Mouse (Mus musculus): ENCODE measurements at regions not wholly inside any gene's neighbourhood (a gene's known extent, or its start where the extent isn't known, plus 50 kb on each side); places are given as distances from the start of the nearest gene placed in this dataset.

GRCm38 (mm10) chr5:118334054-118334453 is 89.0 kb downstream of the 2410131K14Rik start:
- Histone ChIP-seq H3K4me3 (no peak overlapping the region), H3K9me3 (no peaks in the 10 kb centered on the region), H3K4me1 (peaks cover 14% of the 10 kb centered on the region), H3K9ac (no peak overlapping the region), H3K4me2 (no peak overlapping the region), H3K27ac (no peak overlapping the region), H3K36me3 (no peaks in the 10 kb centered on the region), H3K27me3 (0 out of 2 replicates have a peak, but pooled peaks cover 4% of the 10 kb centered on the region)
- 93% methylated on average over 2 of the region's 2 CpGs for WGBS
- no peak for ATAC-seq (ENCODE audit: insufficient number of reproducible peaks, insufficient read depth, low FRiP score, low TSS enrichment, low read depth)

DNA sequence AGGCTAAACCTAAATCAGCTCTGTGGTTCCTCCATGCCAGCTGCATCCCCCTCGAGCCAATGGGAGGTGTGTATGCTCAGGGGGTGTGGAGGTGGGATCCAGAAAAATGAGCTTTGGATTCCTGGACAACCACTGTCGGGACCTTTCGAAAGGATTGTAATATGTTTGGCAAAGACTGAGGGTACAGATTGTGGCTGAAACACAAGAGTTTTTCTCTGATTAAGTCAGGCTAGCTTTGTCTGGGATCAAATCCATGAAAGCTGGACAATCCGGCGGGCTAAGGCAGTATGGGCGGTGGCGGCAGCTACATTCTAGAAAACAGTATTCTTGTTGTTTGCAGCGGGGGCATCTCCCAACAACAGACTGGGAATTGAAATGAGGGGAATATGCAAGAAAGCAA is 93.2 kb downstream of the 2410131K14Rik start:
- H3K9me3 ChIP-seq, result no peaks in the 10 kb centered on the region
- H3K4me3 ChIP-seq, result no peak overlapping the region
- no peak overlapping the region for H3K9ac ChIP-seq
- ATAC-seq (ENCODE audit: insufficient number of reproducible peaks, insufficient read depth, low FRiP score, low TSS enrichment, low read depth), result no peak
- H3K27me3 ChIP-seq, result 0 out of 2 replicates have a peak, but pooled peaks cover 4% of the 10 kb centered on the region
- H3K4me2 ChIP-seq, result no peak overlapping the region
- WGBS, result 91% methylated on average over 8 of the region's 8 CpGs
- no peaks in the 10 kb centered on the region for H3K36me3 ChIP-seq
- H3K27ac ChIP-seq, result no peak overlapping the region
- H3K4me1 ChIP-seq, result peaks cover 6% of the 10 kb centered on the region

DNA sequence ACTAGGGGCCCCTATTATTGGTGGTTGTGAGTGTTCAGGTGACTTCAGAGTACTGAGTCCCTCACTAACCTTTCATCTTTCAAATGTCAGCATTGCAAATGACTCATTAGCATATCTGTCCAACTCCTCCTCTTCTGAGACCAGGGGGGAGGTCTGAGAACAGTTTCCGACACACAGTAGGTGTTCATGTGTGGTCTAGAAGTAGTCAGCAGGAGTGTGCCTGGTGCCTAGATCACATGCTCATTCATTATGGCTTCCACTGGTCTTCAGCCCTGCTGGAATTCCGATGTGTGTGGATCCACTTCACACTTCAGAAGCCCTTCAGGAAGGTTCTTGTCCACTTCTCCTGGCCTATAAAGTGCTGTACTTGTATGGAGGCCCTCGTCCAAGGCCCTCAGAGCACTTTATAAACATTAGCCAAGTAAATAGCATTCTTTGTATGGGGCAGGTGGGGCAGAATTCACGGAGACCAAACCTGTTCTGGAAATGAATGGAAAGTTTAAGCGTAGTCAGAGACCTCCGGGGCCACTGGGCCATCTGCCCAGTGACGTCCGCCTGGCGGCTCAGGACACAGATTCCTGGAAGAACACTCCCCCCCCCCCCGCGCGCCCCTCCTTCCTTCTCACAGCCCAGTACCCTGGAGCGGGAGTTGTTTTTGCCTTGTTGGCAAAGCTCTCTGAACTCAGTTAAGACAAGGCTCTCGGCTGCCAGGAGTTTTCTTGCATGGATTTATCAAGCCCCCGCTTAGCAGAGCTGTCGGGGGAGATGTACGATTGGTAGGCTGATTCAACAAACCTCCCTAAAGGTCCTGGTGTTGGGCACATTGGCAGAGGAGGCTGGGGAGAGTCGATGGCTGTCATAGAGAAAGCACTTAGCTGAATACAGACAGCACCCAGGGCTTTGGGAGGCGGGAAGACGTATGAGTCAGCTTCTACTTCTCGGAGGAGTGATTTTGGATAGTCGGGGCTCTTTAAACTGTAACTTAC is 94.9 kb downstream of the 2410131K14Rik start:
- Histone ChIP-seq H3K9me3 (no peaks in the 10 kb centered on the region), H3K4me2 (no peak overlapping the region), H3K36me3 (no peaks in the 10 kb centered on the region), H3K4me1 (peaks cover 17% of the 10 kb centered on the region), H3K27ac (peak overlapping the region; percentile 39; the same call in 1 of the 2 replicates), H3K4me3 (no peak overlapping the region), H3K9ac (0 out of 2 replicates have a peak overlapping the region, but pooled peaks have one; percentile 32), H3K27me3 (0 out of 2 replicates have a peak, but pooled peaks cover 4% of the 10 kb centered on the region)
- ATAC-seq (ENCODE audit: insufficient number of reproducible peaks, insufficient read depth, low FRiP score, low TSS enrichment, low read depth), result peak; percentile 43; the same call in 1 of the 2 replicates
- 59% methylated on average over 22 of the region's 22 CpGs for WGBS

- H3K4me2 ChIP-seq, result peak overlapping the region; percentile 26; the same call in 1 of the 2 replicates
- WGBS, result 28% methylated on average over 19 of the region's 19 CpGs
- H3K9ac ChIP-seq, result peak overlapping the region; percentile 46; the same call in 1 of the 2 replicates
- peaks cover 17% of the 10 kb centered on the region for H3K4me1 ChIP-seq
- no peak overlapping the region for H3K4me3 ChIP-seq
- no peaks in the 10 kb centered on the region for H3K9me3 ChIP-seq
- ATAC-seq (ENCODE audit: insufficient number of reproducible peaks, insufficient read depth, low FRiP score, low TSS enrichment, low read depth), result no peak
- 0 out of 2 replicates have a peak, but pooled peaks cover 2% of the 10 kb centered on the region for H3K27me3 ChIP-seq
- no peak overlapping the region for H3K27ac ChIP-seq
- H3K36me3 ChIP-seq, result no peaks in the 10 kb centered on the region
Observed at GRCm38 (mm10) chr5:118343444-118344320, 98.7 kb downstream of the 2410131K14Rik start.

GRCm38 (mm10) chr5:118345226-118345625 is 100.2 kb downstream of the 2410131K14Rik start:
- Histone ChIP-seq H3K4me2 (no peak overlapping the region), H3K27me3 (no peaks in the 10 kb centered on the region), H3K9ac (no peak overlapping the region), H3K36me3 (no peaks in the 10 kb centered on the region), H3K4me3 (no peak overlapping the region), H3K4me1 (peaks cover 15% of the 10 kb centered on the region), H3K27ac (no peak overlapping the region), H3K9me3 (no peaks in the 10 kb centered on the region)
- WGBS, result 82% methylated on average over 3 of the region's 3 CpGs
- no peak for ATAC-seq (ENCODE audit: insufficient number of reproducible peaks, insufficient read depth, low FRiP score, low TSS enrichment, low read depth)

- Histone ChIP-seq H3K36me3 (no peaks in the 10 kb centered on the region), H3K4me3 (no peak overlapping the region), H3K4me1 (peaks cover 11% of the 10 kb centered on the region), H3K9me3 (no peaks in the 10 kb centered on the region), H3K27ac (no peak overlapping the region), H3K27me3 (no peaks in the 10 kb centered on the region), H3K4me2 (no peak overlapping the region), H3K9ac (no peak overlapping the region)
- ATAC-seq (ENCODE audit: insufficient number of reproducible peaks, insufficient read depth, low FRiP score, low TSS enrichment, low read depth), result no peak
- WGBS, result 87% methylated on average over 3 of the region's 3 CpGs
Observed at GRCm38 (mm10) chr5:118349057-118349456, 104.0 kb downstream of the 2410131K14Rik start.

DNA sequence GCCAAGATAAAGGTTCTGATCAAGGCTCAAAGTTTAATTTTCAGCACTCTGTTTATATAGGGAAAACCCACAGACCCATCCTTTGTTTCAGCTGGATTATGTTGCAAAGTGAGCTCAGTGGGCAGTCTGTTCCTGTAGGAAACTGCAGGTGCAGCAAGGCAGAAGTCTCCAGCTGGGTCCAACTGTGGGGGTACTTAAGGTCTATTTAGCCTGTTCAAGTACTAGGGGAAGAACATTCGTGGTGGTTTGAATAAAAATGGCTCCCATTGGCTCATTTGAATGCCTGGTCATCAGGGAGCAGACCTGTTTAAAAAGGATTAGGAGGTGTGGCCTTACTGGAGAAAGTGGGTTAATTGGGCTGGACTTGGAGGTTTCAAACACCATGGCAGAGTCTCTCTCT is 106.3 kb downstream of the 2410131K14Rik start:
- no peaks in the 10 kb centered on the region for H3K27me3 ChIP-seq
- H3K36me3 ChIP-seq, result no peaks in the 10 kb centered on the region
- ATAC-seq (ENCODE audit: insufficient number of reproducible peaks, insufficient read depth, low FRiP score, low TSS enrichment, low read depth), result no peak
- no peak overlapping the region for H3K27ac ChIP-seq
- H3K4me3 ChIP-seq, result no peak overlapping the region
- no peak overlapping the region for H3K9ac ChIP-seq
- no peaks in the 10 kb centered on the region for H3K9me3 ChIP-seq
- H3K4me1 ChIP-seq, result peaks cover 31% of the 10 kb centered on the region
- WGBS, result 49% methylated on average over 1 of the region's 1 CpGs
- H3K4me2 ChIP-seq, result no peak overlapping the region

GRCm38 (mm10) chr5:118352142-118352541 is 107.1 kb downstream of the 2410131K14Rik start:
- WGBS, result 92% methylated on average over 4 of the region's 4 CpGs
- Histone ChIP-seq H3K4me3 (no peak overlapping the region), H3K36me3 (no peaks in the 10 kb centered on the region), H3K9me3 (no peaks in the 10 kb centered on the region), H3K4me2 (no peak overlapping the region), H3K4me1 (peaks cover 32% of the 10 kb centered on the region), H3K27me3 (no peaks in the 10 kb centered on the region), H3K9ac (no peak overlapping the region), H3K27ac (no peak overlapping the region)
- ATAC-seq (ENCODE audit: insufficient number of reproducible peaks, insufficient read depth, low FRiP score, low TSS enrichment, low read depth), result no peak

DNA sequence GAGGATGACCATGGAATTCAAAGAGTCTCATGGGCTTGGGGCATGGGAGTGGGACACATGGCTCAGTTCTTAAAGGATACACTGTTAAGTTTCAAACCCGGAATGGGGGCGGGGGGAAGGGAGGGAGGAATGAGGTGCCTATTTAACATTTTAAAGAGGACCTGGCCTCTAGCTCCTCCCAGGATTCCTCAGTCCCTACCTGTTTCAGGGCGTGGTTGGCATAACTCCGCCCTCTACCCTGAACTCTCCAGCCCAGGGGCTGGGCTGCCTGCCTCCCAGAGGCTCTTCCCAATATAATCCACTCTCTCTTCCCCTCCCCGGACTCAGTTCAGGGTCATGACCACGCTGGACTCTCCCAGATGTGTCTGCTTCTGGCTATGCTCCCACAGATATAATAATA is 108.0 kb downstream of the 2410131K14Rik start:
- Histone ChIP-seq H3K4me3 (no peak overlapping the region), H3K9ac (no peak overlapping the region), H3K36me3 (no peaks in the 10 kb centered on the region), H3K9me3 (no peaks in the 10 kb centered on the region), H3K4me1 (peaks cover 32% of the 10 kb centered on the region), H3K4me2 (no peak overlapping the region), H3K27me3 (no peaks in the 10 kb centered on the region), H3K27ac (no peak overlapping the region)
- no peak for ATAC-seq (ENCODE audit: insufficient number of reproducible peaks, insufficient read depth, low FRiP score, low TSS enrichment, low read depth)
- 24% methylated on average over 6 of the region's 6 CpGs for WGBS

- WGBS, result 7% methylated on average over 9 of the region's 9 CpGs
- no peak for ATAC-seq (ENCODE audit: insufficient number of reproducible peaks, insufficient read depth, low FRiP score, low TSS enrichment, low read depth)
- no peaks in the 10 kb centered on the region for H3K9me3 ChIP-seq
- H3K4me3 ChIP-seq, result peak overlapping the region; percentile 24
- peaks cover 32% of the 10 kb centered on the region for H3K4me1 ChIP-seq
- H3K4me2 ChIP-seq, result peak overlapping the region; percentile 45
- H3K27ac ChIP-seq, result peak overlapping the region; percentile 68; the same call in 1 of the 2 replicates
- 0 out of 2 replicates have a peak overlapping the region, but pooled peaks have one; percentile 36 for H3K9ac ChIP-seq
- H3K36me3 ChIP-seq, result no peaks in the 10 kb centered on the region
- H3K27me3 ChIP-seq, result no peaks in the 10 kb centered on the region
Observed at GRCm38 (mm10) chr5:118353689-118354088, 108.7 kb downstream of the 2410131K14Rik start.

- Histone ChIP-seq H3K4me2 (peak overlapping the region; percentile 45), H3K9me3 (no peaks in the 10 kb centered on the region), H3K27me3 (no peaks in the 10 kb centered on the region), H3K27ac (peak overlapping the region; percentile 68; the same call in 1 of the 2 replicates), H3K9ac (no peak overlapping the region), H3K4me3 (peak overlapping the region; percentile 24), H3K4me1 (peaks cover 32% of the 10 kb centered on the region), H3K36me3 (no peaks in the 10 kb centered on the region)
- 9% methylated on average over 5 of the region's 5 CpGs for WGBS
- no peak for ATAC-seq (ENCODE audit: insufficient number of reproducible peaks, insufficient read depth, low FRiP score, low TSS enrichment, low read depth)
Observed at GRCm38 (mm10) chr5:118354127-118354526, 109.1 kb downstream of the 2410131K14Rik start.

All from embryonic facial prominence, embryonic 13.5 days (tissue).